Mouse (Mus musculus): ENCODE data around the gene BC049730.
"Not testable (repeated sequence)": the region's sequence is repeated elsewhere in the genome, so short reads cannot be mapped to it uniquely, and the experiment has no call there.

The BC049730 gene

GRCm38 (mm10) chr7:24708832-24709292, at the start of gene BC049730:
Gene BC049730 (plus strand): TSS chr7:24709242.
- DNase-seq (ENCODE audit: low read depth in 2 of 2, low spot score in 2 of 2) = no peak

DNA sequence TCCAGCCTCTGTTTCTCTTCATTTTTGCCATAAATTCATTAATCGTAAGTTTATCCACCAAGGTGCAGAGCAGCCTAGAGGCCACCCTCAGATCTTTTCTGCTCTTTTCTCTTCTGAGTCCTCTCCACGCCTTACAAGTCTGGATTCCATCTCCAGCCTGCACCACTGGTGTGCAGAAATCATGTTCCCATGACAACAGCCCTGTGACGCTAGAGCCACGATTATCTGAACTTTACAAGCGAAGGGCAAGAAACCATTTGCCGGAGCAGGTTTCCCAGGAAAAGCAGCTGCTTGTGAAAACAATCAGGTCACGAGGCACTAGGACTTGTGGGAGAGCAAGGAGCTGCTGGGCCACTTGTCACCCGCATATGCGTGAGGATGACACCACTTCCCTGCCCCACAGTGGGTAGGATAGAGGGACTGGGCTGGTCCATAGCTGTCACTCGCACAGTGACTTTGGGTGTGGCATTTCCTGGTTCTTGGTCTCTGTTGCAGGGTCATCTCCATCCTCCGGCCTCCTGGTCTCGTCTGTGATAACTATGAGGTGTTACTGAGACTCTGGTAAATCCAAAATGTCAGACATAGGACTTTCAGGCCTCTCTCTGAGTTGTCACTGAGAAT, 49.2 kb upstream of the BC049730 start:
- no peak for DNase-seq (ENCODE audit: low read depth in 2 of 2, low spot score in 2 of 2)

DNA sequence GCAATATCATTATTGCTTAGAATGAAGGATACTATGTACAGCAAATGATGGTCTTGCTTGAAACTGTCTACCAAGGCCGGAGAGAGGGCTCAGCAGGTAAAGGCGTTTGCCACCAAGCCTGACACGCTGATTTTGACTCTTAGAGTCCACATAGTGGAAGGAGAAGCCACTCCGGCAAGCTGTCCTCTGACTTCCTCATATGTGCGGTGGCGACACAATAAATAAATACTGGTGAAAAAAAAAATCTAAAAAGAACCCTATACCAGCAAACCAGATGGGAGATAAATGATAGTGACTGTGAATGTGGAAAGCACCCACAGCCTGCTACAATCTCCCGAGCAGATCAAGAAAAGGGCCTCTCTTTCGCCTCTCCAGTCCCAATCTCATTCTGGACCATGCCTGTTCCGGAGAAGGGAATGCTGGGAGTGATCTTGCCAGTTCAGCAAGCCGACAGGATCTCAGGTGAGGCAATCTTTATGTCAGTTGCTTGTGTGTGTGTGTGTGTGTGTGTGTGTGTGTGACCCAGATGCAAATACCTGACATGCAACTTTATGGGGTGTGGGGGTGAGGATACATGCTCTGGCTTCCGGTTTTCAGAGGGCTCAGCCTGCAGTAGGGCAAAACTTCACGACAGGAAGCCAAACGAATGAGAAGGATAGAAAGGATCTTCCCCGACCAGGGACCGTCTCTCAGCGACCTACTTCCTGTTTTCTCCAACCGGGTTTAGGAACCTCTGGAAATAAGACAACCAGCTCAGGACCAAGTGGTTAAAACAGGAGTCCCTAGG, 47.7 kb upstream of the BC049730 start:
- no peak for DNase-seq (ENCODE audit: low read depth in 2 of 2, low spot score in 2 of 2)

- DNase-seq (ENCODE audit: low read depth in 2 of 2, low spot score in 2 of 2) = peak; percentile 75 to 83
Observed at GRCm38 (mm10) chr7:24662575-24662974, 46.5 kb upstream of the BC049730 start.

GRCm38 (mm10) chr7:24664301-24664700, 44.7 kb upstream of the BC049730 start:
- no peak for DNase-seq (ENCODE audit: low read depth in 2 of 2, low spot score in 2 of 2)

DNA sequence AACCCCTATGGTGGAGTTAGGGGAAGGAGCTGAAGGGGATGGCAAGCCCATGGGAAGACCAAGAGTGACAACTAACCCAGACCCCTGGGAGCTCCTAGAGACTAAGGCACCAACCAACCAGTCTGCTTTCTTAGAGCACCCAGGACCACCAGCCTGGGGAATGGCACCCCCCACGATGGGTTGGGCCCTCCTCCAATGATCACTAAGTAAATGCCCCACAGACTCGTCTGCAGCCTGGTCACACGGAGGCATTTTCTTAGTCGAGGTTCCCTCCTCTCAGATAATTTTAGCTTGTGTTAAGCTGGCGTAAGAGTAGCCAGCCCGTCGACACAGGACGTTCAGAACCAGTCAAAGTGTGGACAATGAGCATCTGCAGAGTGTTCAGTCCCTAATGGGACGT, 44.1 kb upstream of the BC049730 start:
- DNase-seq (ENCODE audit: low read depth in 2 of 2, low spot score in 2 of 2) = no peak

DNA sequence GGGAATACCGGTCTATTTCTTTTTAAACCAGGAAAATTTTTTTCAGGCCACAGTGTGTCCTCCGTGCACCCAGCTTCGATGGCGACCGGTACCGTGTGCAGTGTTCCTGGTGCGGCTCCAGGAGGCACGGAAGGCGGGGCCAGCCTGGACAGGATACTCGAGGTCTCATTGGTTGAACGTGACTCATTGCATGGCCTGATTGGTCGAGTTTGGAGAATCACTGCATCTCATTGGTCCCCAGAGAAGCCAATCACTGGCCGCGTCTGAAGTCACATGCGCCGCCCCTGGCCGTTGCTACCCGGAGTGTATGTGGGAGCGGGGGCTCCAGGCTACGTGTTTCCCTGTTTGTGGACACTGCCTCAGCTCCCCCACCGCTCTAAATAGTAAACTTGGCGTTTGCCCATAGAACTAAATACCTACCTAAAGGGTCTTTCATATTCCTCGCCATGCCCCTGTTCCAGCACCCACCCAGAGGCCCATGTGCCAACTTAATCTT, 37.0 kb upstream of the BC049730 start:
- no peak for DNase-seq (ENCODE audit: low read depth in 2 of 2, low spot score in 2 of 2)

DNA sequence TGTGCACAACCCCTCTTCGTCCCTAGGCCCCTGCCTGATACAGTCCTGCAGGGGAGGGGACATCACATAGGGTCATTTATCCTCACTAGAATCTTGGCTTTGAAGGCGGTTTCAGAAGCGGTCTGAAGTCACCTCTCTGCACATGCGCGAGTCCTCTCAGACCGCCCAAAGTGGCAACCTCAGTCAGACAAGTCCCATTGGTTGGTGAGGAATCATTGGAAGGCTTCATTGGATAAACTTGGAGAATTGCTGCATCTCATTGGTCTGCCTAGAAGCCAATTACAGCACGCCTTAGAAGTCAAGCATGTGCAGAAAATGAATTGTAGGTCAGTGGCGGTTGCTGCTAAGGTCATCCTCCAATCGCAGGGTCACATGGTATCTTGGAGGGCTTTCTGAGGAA, 32.5 kb upstream of the BC049730 start, which contains the start of gene Tex101:
Gene Tex101, minus strand, starts transcription at position 101 of the 400 bp plus-strand sequence.
- DNase-seq (ENCODE audit: low read depth in 2 of 2, low spot score in 2 of 2) = no peak

GRCm38 (mm10) chr7:24684121-24684520, 24.9 kb upstream of the BC049730 start:
- peak in 1 of 2 experiments; percentile 24 for DNase-seq (ENCODE audit: low read depth in 2 of 2, low spot score in 2 of 2)

DNA sequence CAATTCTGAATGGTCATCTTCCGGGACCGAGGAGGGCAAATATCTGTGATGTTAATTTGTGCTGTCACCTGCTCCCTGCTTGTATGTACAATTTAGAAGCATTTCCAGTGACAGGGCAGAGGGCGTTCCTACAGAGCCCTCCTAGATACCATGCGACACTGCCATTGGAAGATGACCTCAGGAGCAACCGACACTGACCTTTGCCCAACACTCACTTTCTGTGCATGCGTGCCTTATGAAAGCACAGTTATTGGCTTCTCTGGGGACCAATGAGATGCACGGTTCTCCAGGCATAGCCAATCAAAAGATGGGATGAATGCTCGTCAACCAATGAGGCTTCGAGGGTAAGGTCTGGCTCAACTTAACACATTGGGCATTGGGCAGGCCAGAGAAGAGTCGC, 21.5 kb upstream of the BC049730 start:
- not testable (repeated sequence) for DNase-seq (ENCODE audit: low read depth in 2 of 2, low spot score in 2 of 2)

- not testable (repeated sequence) for DNase-seq (ENCODE audit: low read depth in 2 of 2, low spot score in 2 of 2)
Observed at GRCm38 (mm10) chr7:24692693-24693092, 16.3 kb upstream of the BC049730 start.

DNA sequence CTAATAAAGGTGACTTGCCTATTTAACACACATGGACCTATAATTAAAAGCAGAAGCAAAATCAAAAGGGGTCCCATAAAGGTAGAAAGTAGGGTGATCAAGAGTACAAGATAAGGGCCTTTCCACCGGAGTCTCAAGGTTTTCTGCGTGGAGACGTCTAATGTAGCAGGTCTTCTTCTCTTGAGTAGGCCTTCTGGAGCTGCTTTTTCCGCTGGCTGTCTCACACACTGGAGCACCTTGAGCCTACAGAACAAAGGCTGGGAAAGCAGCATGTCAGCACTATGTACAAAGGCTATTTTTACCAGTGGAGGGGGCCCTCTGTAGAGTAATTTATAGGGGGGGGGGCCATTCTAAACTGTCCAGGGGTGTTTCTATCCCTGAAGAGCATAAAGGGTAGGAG, 11.2 kb upstream of the BC049730 start:
- not testable (repeated sequence) for DNase-seq (ENCODE audit: low read depth in 2 of 2, low spot score in 2 of 2)

DNA sequence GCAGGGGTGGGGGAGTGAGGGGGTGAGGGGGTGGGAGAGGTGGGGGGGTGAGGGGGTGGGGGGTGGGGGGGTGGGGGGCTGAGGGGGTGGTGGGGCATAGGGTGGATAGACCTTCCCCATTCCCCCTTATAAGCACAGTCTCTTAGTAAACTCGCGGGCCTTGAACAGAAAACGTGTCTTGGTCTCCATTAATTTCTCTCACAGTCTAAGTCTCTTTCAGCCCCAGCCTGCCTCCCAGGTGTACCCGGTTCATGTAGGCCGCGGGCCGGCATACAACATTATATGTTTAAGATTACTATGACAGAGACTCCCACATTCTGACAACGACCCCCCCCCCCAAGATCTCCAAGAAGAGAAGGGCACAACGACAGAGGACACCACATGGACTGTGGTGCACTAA, 6.2 kb upstream of the BC049730 start:
- not testable (repeated sequence) for DNase-seq (ENCODE audit: low read depth in 2 of 2, low spot score in 2 of 2)

GRCm38 (mm10) chr7:24715039-24715438, 6.0 kb downstream of the BC049730 start:
- no peak for DNase-seq (ENCODE audit: low read depth in 2 of 2, low spot score in 2 of 2)

DNA sequence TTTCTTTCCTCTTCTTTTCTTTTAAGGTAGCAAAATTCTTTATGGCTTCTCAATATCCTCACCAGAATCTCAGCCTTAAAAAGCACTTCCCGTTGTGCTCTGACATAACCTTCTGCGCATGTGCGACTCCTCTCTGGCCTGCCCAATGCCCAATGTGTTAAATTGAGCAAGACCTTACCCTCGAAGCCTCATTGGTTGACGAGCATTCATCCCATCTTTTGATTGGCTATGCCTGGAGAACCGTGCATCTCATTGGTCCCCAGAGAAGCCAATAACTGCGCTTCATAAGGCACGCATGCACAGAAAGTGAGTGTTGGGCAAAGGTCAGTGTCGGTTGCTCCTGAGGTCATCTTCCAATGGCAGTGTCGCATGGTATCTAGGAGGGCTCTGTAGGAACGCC, 17.8 kb downstream of the BC049730 start, which contains the start of gene Gm4763:
Gene Gm4763, minus strand, starts transcription at position 101 of the 400 bp plus-strand sequence.
- not testable (repeated sequence) for DNase-seq (ENCODE audit: low read depth in 2 of 2, low spot score in 2 of 2)

DNA sequence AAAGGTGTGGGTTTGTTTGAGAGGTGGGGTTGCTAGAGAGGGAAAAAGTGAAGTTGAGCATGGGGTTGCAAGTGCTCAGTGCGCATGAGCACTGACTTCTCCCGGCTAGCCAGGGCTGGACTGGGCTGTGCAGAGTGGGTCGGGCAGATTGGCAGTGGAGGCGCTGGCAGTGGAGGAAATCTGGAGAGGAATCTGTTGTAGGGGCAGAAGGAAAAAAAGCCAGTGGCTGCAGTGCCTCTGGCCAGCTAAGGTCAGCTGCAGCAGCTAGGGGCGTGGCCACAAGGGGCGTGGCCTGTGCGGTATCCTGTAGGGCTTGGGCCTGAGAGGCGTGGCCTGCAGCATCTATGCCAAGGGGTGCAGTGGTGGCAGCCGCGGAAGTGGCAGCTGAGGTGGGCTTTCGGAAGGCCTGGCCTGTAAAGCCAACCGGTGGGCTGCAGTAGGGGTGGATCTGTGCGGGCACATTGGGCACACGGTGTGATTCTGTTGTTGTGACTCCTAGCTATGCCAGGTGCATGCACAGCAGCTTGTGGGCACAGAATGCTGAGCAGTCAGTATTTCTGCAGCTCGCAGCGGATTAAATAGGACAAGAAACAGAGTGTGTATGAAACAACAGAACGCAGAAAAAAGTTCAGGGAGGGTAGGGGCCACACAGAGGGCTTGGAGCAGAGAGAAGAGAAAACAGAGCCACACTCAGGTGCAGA, 27.1 kb downstream of the BC049730 start:
- DNase-seq (ENCODE audit: low read depth in 2 of 2, low spot score in 2 of 2) = no peak

- no peak for DNase-seq (ENCODE audit: low read depth in 2 of 2, low spot score in 2 of 2)
Observed at GRCm38 (mm10) chr7:24750695-24751094, 41.7 kb downstream of the BC049730 start.

DNA sequence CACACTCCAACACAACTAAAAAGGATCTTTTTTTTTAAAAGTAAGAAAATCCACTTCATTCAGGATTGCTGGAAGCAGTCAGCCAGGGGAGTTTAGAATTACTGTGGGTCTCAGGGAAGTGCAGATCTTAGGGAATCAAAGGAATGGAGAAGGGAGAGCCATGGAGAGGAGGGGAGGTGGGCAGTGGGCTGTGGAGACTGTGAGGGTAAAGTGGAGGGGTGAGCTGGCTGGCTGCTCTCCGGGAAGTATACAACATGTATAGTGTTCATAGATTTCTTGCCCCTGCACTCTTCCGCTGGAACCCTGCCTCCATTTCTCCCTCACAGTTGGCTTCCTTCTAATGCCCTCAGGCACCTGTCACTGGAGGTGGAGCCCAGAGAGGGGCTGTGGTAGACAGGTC, 42.6 kb downstream of the BC049730 start:
- DNase-seq (ENCODE audit: low read depth in 2 of 2, low spot score in 2 of 2) = no peak

DNA sequence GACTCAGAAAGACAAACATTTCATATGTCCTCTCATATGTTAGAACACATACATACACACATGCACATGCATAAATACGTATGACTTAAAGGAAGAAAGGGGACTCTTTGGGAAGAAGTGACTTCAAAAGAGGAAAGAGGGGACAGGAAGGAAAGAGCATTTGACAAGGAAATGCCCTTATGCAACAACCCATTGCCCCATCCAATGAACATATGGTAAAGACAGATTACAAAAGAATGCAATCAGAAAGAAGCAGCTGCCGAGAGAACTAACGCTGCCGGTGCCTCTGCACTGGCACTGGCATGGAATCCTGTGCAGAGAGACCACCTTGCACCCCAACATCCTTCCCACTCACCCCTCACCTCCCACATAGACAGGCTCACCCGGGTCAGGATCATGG, 44.4 kb downstream of the BC049730 start:
- no peak for DNase-seq (ENCODE audit: low read depth in 2 of 2, low spot score in 2 of 2)

DNA sequence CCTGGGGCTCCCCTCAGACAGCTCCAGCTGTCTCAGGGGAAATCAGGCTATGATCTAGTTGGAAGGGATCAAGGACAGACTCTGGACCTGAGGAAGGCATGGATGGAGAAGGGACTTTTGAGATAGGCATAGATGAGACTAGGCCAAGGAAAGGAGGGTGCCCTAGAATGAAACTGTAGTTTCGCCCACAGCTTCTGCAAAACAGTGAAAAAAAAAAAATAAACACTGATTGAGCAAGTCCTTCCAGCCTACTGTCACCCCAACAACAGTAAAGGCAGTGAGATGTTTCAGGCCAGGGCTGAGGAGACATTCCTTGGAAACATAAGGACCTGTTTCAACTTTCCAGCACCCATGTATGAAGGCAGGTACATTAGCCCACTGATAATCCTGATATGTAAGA, 49.5 kb downstream of the BC049730 start:
- no peak for DNase-seq (ENCODE audit: low read depth in 2 of 2, low spot score in 2 of 2)

GRCm38 (mm10) chr7:24760211-24760610, 51.2 kb downstream of the BC049730 start, which contains the start of gene Cd177:
Gene Cd177 (minus strand): TSS chr7:24760311.
- no peak for DNase-seq (ENCODE audit: low read depth in 2 of 2, low spot score in 2 of 2)
